Mouse (Mus musculus) induced T-regulatory cell, adult 2 months (primary cell): ENCODE measurements at regions not wholly inside any gene's neighbourhood (a gene's known extent, or its start where the extent isn't known, plus 50 kb on each side); places are given as distances from the start of the nearest gene placed in this dataset.

ENCODE experiments used
- DNase-seq: peaks from one replicate; pipeline ENCODE4 v3.0.0-alpha.2; 2012; ENCODE audit warnings: low read depth

- no peak for DNase-seq
These were observed 419.5 kb upstream of the Cd180 start for GRCm38 (mm10) chr13:102273818-102274217.

- no peak for DNase-seq
These were observed 418.1 kb upstream of the Cd180 start for GRCm38 (mm10) chr13:102275296-102275695.

GRCm38 (mm10) chr13:102276885-102277284 lies 416.5 kb upstream of the Cd180 start:
- no peak for DNase-seq

GRCm38 (mm10) chr13:102280198-102280597 lies 413.2 kb upstream of the Cd180 start:
- DNase-seq, result no peak

- DNase-seq, result no peak
These were observed 398.9 kb upstream of the Cd180 start for GRCm38 (mm10) chr13:102294451-102294850.

GRCm38 (mm10) chr13:102295079-102295478 lies 398.3 kb upstream of the Cd180 start:
- DNase-seq, result no peak

GRCm38 (mm10) chr13:102307983-102308382 lies 385.4 kb upstream of the Cd180 start:
- no peak for DNase-seq

GRCm38 (mm10) chr13:102312096-102312495 lies 381.3 kb upstream of the Cd180 start:
- DNase-seq, result no peak

- DNase-seq, result no peak
These were observed 377.3 kb upstream of the Cd180 start for GRCm38 (mm10) chr13:102315921-102316692.

- no peak for DNase-seq
These were observed 374.4 kb upstream of the Cd180 start for GRCm38 (mm10) chr13:102318891-102319404.

- DNase-seq, result no peak
These were observed 373.9 kb upstream of the Cd180 start for GRCm38 (mm10) chr13:102319453-102319852.

GRCm38 (mm10) chr13:102323876-102324275 lies 369.5 kb upstream of the Cd180 start:
- DNase-seq, result no peak

GRCm38 (mm10) chr13:102326003-102326402 lies 367.4 kb upstream of the Cd180 start:
- no peak for DNase-seq

GRCm38 (mm10) chr13:102326544-102326943 lies 366.8 kb upstream of the Cd180 start:
- no peak for DNase-seq

- no peak for DNase-seq
These were observed 359.7 kb upstream of the Cd180 start for GRCm38 (mm10) chr13:102333667-102334066.

GRCm38 (mm10) chr13:102334131-102334534 lies 359.2 kb upstream of the Cd180 start:
- DNase-seq, result no peak

- no peak for DNase-seq
These were observed 350.1 kb upstream of the Cd180 start for GRCm38 (mm10) chr13:102343236-102343635.

- no peak for DNase-seq
These were observed 348.6 kb upstream of the Cd180 start for GRCm38 (mm10) chr13:102344606-102345269.

- DNase-seq, result no peak
These were observed 343.9 kb upstream of the Cd180 start for GRCm38 (mm10) chr13:102349493-102349892.

- no peak for DNase-seq
These were observed 341.1 kb upstream of the Cd180 start for GRCm38 (mm10) chr13:102352073-102352854.

GRCm38 (mm10) chr13:102355569-102355968 lies 337.8 kb upstream of the Cd180 start:
- no peak for DNase-seq

GRCm38 (mm10) chr13:102372451-102373082 lies 320.8 kb upstream of the Cd180 start:
- DNase-seq, result no peak
